Mouse (Mus musculus): ENCODE results near the gene Gm21981. TPM values are rescaled to one million over a fixed set of nuclear protein-coding genes. Genes with fewer than 3 reads are reported as not detected.

Gm21981 gene
- polyA plus RNA-seq, 1 experiment: not detected

DNA sequence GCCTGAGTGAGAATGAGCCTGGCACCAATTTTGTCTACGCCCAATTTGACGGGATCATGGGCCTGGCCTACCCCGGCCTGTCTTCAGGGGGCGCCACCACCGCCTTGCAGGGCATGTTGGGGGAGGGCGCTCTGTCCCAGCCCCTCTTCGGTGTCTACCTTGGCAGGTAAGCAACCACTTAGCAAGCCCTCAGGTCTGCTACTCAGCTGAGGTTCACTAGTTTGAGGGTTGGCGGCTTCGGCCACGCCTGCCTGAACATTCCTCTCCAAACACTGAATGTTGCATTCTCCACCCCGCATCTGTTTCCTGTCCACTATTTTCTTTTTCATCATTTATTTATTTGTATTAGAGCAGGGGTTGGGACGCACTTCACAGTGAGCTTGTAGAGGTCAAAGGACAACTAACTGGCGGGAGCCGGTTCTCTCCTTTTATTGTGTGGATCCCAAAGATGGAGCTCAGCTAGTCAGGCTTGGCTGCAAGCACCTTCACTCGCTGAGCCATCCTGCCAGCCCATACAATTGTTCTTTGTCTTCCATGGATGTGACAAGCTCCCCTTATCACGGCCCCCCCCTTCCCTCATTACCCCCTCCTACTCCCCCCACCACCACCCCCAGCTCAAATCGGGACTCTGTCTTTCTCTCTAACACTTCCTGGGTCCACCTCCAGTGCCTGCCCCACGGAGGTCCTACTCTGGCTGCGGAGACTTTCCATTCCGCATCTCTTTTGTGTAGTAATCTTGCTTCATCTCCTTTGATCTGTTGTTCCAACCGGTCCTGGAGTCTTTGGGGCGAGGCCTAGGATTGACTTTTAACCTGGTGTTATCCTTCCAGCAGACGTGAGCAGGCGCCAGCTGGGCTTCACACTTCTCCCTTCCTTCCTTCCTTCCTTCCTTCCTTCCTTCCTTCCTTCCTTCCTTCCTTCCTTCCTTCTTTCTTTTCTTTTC lies 36.6 kb upstream of the Gm21981 start:
- Histone ChIP-seq H3K27me3 (ENCODE audit: control insufficient read depth) (peaks cover 2% of the 10 kb centered on the region; the same call in 1 of the 2 replicates), H3K9me3 (ENCODE audit: control insufficient read depth, low read length) (no peaks in the 10 kb centered on the region), H3K4me1 (ENCODE audit: control insufficient read depth) (no peaks in the 10 kb centered on the region), H3K4me3 (replicated peaks) (no peak overlapping the region), H3K36me3 (ENCODE audit: control insufficient read depth) (no peaks in the 10 kb centered on the region)
- TF ChIP-seq TAL1 (IDR thresholded peaks at IDR 0.05; ENCODE audit: low read length) (no peak), GATA1 (IDR thresholded peaks at IDR 0.05; ENCODE audit: low read length) (no peak)

DNA sequence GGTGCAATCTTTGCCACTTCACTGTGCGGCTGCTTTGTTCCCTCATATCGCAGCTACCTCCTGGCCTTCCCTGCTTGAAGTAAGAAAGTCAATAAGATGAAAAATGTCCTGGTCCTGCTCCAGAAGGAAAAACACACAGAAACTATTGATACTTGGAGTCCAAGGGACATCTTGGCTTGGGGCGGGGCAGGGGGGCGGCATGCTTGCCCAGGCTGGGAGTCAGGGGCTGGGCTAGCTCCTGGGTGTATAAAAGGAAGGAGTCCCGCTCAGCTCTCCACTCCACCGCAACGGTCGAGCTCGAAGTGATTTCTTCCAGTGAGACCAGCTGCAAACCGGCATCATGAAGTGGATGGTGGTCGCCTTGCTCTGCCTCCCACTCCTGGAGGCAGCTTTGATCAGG lies 32.3 kb upstream of the Gm21981 start, which contains the start of gene Pgc:
Gene Pgc (plus strand): TSS at position 277 of the 400 bp plus-strand sequence.
- no peaks in the 10 kb centered on the region for H3K36me3 ChIP-seq (ENCODE audit: control insufficient read depth)
- TF ChIP-seq TAL1 (IDR thresholded peaks at IDR 0.05; ENCODE audit: low read length) (no peak), GATA1 (IDR thresholded peaks at IDR 0.05; ENCODE audit: low read length) (no peak)
- H3K9me3 ChIP-seq (ENCODE audit: control insufficient read depth, low read length): no peaks in the 10 kb centered on the region
- no peak within 1 kb of the TSS for H3K4me3 ChIP-seq (replicated peaks)
- peaks cover 2% of the 10 kb centered on the region; the same call in 1 of the 2 replicates for H3K27me3 ChIP-seq (ENCODE audit: control insufficient read depth)
- no peaks in the 10 kb centered on the region for H3K4me1 ChIP-seq (ENCODE audit: control insufficient read depth)

DNA sequence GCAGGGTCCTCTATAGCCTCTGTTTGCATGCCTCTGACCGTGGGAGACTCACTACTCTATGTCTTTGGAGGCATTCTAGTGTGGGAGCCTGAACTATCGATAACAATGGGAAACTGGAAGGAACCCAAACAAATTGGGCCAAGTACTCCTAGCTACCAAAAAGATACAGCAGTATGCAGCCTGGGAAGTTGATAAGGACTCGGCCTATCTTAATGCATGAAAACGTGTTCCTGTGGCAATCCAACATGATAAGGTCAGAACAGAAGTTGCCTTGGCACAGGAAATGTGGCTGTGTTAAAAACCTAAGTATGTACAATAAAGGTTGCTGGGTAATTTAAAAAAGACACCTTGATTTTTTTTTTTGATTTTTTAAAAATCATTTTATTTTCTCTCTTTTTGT lies 26.9 kb upstream of the Gm21981 start:
- Histone ChIP-seq H3K4me1 (ENCODE audit: control insufficient read depth) (no peaks in the 10 kb centered on the region), H3K27me3 (ENCODE audit: control insufficient read depth) (0 out of 2 replicates have a peak, but pooled peaks cover 1% of the 10 kb centered on the region), H3K4me3 (replicated peaks) (no peak overlapping the region), H3K9me3 (ENCODE audit: control insufficient read depth, low read length) (no peaks in the 10 kb centered on the region), H3K36me3 (ENCODE audit: control insufficient read depth) (no peaks in the 10 kb centered on the region)
- no peak for TF ChIP-seq GATA1 (IDR thresholded peaks at IDR 0.05; ENCODE audit: low read length)

DNA sequence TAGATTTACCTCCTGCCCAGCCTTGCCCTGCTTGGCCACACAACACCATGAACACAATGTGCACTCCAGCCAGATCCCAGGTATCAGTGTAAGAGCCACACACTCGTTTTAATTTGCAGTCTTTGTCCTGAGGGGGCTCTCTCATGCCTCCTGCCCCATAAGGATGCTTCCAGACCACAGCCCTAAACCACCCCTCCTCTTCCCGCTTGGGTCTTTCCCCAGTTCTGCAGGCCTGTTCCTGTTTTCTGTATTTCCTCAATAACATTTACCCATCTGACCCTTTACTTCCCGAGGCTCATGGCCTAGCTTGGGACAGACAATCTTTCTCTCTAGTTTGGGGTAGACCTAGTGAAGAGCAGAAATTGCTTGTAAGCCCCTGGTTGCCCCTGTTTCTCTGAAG lies 20.8 kb upstream of the Gm21981 start:
- H3K4me1 ChIP-seq (ENCODE audit: control insufficient read depth): peaks cover under 1% of the 10 kb centered on the region
- H3K27me3 ChIP-seq (ENCODE audit: control insufficient read depth): 0 out of 2 replicates have a peak, but pooled peaks cover 3% of the 10 kb centered on the region
- H3K9me3 ChIP-seq (ENCODE audit: control insufficient read depth, low read length): no peaks in the 10 kb centered on the region
- H3K36me3 ChIP-seq (ENCODE audit: control insufficient read depth): no peaks in the 10 kb centered on the region
- TF ChIP-seq TAL1 (IDR thresholded peaks at IDR 0.05; ENCODE audit: low read length): no peak
- no peak for TF ChIP-seq GATA1 (IDR thresholded peaks at IDR 0.05; ENCODE audit: low read length)
- H3K4me3 ChIP-seq (replicated peaks): no peak overlapping the region

DNA sequence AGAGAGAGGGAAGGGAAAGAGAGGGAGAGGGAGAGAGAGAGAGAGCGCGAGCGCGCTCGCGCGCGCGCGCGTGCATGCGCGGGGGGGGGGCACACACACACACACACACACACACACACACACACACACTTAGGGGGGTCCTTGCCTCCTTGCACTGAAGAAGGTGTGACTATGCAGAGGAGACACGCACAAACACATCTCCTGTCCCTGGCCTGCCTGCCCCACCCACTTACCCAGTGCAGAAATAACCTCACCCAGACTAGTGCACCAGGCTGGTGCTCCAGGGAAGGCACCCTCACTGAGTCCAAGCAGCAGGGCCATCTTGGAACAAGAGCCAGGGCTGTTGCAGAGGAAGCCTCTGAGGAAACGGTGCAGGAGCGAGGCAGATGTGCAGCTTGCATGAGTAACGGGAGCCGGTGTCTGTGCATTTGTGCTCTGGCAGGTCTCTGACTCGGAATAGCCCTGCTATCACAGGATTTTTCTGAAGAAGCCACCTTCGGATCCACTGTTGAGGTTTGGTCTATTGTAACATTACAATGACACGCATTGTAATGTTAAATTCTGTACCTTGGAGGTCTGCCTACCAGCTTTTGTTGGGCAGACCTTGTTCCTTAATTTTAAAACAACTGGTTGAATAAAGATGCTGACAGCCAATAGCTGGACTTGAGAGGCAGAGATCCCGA lies 18.8 kb upstream of the Gm21981 start:
- no peak overlapping the region for H3K4me3 ChIP-seq (replicated peaks)
- H3K9me3 ChIP-seq (ENCODE audit: control insufficient read depth, low read length): no peaks in the 10 kb centered on the region
- peaks cover 2% of the 10 kb centered on the region for H3K4me1 ChIP-seq (ENCODE audit: control insufficient read depth)
- H3K27me3 ChIP-seq (ENCODE audit: control insufficient read depth): 0 out of 2 replicates have a peak, but pooled peaks cover 3% of the 10 kb centered on the region
- H3K36me3 ChIP-seq (ENCODE audit: control insufficient read depth): no peaks in the 10 kb centered on the region
- no peak for TF ChIP-seq GATA1 (IDR thresholded peaks at IDR 0.05; ENCODE audit: low read length)
- TF ChIP-seq TAL1 (IDR thresholded peaks at IDR 0.05; ENCODE audit: low read length): no peak

DNA sequence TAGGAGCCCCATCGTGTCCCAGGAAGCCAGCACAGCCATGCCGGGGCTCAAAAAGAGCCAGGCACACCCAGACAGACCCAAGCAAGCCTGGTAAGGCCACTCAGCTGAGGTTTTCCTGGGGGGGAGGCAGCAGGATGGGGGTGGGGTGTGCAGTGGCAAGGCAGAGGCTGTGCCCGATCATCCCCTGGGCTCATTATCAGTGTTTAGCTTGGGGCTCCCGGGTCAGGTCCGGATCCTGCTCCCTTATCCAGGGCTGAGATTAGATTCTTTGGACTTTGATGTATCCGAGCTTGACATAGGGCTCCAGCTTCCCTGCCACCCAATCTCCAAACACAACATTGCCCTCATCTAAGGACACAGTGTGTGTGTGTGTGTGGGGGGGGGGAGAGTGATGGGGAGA lies 17.6 kb upstream of the Gm21981 start:
- Histone ChIP-seq H3K4me1 (ENCODE audit: control insufficient read depth) (peaks cover 2% of the 10 kb centered on the region), H3K4me3 (replicated peaks) (no peak overlapping the region), H3K27me3 (ENCODE audit: control insufficient read depth) (0 out of 2 replicates have a peak, but pooled peaks cover 3% of the 10 kb centered on the region), H3K36me3 (ENCODE audit: control insufficient read depth) (no peaks in the 10 kb centered on the region), H3K9me3 (ENCODE audit: control insufficient read depth, low read length) (no peaks in the 10 kb centered on the region)
- TF ChIP-seq GATA1 (IDR thresholded peaks at IDR 0.05; ENCODE audit: low read length) (no peak), TAL1 (IDR thresholded peaks at IDR 0.05; ENCODE audit: low read length) (no peak)

DNA sequence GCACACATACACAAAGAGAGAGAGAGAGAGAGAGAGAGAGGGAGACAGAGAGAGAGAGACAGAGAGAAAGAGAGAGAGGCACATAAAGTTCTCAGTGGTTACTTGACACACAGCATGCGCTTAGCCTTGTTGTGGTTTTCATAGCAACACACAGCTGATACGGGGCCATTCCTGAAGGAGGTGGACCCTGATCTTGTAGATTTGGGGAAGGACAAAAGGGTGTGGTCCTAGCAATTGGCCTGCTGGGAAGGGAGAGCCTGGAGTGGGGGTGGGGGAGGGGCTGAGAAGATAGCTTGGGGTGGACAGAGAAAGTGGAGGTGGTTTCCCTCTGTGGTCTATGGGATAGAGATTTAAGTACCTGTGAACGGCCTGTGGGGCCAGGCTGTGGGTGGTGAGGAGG lies 15.8 kb upstream of the Gm21981 start:
- TF ChIP-seq GATA1 (IDR thresholded peaks at IDR 0.05; ENCODE audit: low read length) (no peak), TAL1 (IDR thresholded peaks at IDR 0.05; ENCODE audit: low read length) (no peak)
- no peak overlapping the region for H3K4me3 ChIP-seq (replicated peaks)
- H3K9me3 ChIP-seq (ENCODE audit: control insufficient read depth, low read length): no peaks in the 10 kb centered on the region
- peaks cover 2% of the 10 kb centered on the region; the same call in 1 of the 2 replicates for H3K27me3 ChIP-seq (ENCODE audit: control insufficient read depth)
- peaks cover 2% of the 10 kb centered on the region for H3K4me1 ChIP-seq (ENCODE audit: control insufficient read depth)
- no peaks in the 10 kb centered on the region for H3K36me3 ChIP-seq (ENCODE audit: control insufficient read depth)

DNA sequence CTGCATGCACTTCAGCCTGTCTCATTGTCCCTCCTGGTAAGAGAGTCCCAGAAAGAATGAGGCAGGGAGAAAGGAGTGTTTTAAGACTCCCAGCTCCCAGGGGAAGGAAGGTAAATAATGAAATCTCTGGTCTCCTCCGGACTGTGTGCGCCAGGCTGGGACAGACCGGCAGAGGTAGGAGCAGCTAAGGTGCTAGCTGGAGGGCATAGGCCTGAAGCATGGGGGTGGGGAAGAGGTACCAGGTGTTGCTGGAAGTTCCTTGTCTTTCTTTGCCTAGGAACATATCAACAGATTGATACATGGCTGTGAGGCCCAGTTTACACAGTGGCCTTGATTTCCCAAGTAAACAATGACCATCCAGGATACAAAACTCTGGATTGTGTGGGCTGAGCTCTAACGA lies 14.7 kb upstream of the Gm21981 start:
- Histone ChIP-seq H3K4me1 (ENCODE audit: control insufficient read depth) (peaks cover 2% of the 10 kb centered on the region), H3K36me3 (ENCODE audit: control insufficient read depth) (no peaks in the 10 kb centered on the region), H3K9me3 (ENCODE audit: control insufficient read depth, low read length) (no peaks in the 10 kb centered on the region), H3K4me3 (replicated peaks) (no peak overlapping the region), H3K27me3 (ENCODE audit: control insufficient read depth) (peaks cover 11% of the 10 kb centered on the region)
- no peak for TF ChIP-seq GATA1 (IDR thresholded peaks at IDR 0.05; ENCODE audit: low read length)
- no peak for TF ChIP-seq TAL1 (IDR thresholded peaks at IDR 0.05; ENCODE audit: low read length)

DNA sequence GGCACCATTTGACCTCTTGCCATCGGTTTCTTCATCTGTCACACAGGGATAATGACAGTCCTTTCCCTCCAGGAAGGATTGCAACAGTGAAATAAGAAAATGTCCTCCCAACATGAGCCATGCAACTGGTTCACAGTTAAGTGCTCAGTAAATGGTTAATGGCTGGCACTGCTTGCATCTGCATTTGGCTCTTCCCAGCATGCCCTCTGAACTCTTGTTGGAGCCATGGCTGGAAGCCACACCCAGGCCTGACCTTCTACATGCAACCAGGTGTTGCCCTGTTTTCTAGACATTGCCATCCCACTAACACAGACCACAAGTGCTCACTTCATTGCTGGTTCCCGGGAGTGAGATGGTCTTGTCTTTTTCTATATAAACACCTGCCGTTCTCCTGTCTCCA lies 13.7 kb upstream of the Gm21981 start:
- Histone ChIP-seq H3K4me3 (replicated peaks) (no peak overlapping the region), H3K9me3 (ENCODE audit: control insufficient read depth, low read length) (no peaks in the 10 kb centered on the region), H3K36me3 (ENCODE audit: control insufficient read depth) (peaks cover 2% of the 10 kb centered on the region; the same call in 1 of the 2 replicates), H3K27me3 (ENCODE audit: control insufficient read depth) (peaks cover 21% of the 10 kb centered on the region), H3K4me1 (ENCODE audit: control insufficient read depth) (peaks cover 2% of the 10 kb centered on the region)
- TF ChIP-seq TAL1 (IDR thresholded peaks at IDR 0.05; ENCODE audit: low read length): no peak

Measured in erythroblast, embryonic 14.5 days (primary cell).